Mouse (Mus musculus) neural tube, embryonic 15.5 days (tissue): Measurements from ENCODE around the gene Pakap. TPM values are rescaled to one million over a fixed set of nuclear protein-coding genes. Genes with fewer than 3 reads are reported as not detected.

Experiments used
- ATAC-seq: fragments of 200-750 bp; cut with Nextera tagmentation; 2 replicates; pipeline ENCODE4 v1.8.0; 2017; ENCODE audit warnings: mild to moderate bottlenecking, moderate TSS enrichment, moderate library complexity; ENCODE audit not compliant: low FRiP score
- H3K27ac ChIP-seq: fragments of 300-500 bp; sonication (generic); replicated peaks from 2 replicates; pipeline ENCODE4 v1.5.1; 2015; ENCODE audit warnings: mild to moderate bottlenecking, inconsistent platforms
- H3K27me3 ChIP-seq: fragments of 300-500 bp; sonication (generic); replicated peaks from 2 replicates; pipeline ENCODE4 v1.6.1; 2015; ENCODE audit warnings: inconsistent platforms
- H3K36me3 ChIP-seq: fragments of 300-500 bp; sonication (generic); 2 replicates; pipeline ENCODE4 v1.6.1; 2015; ENCODE audit warnings: inconsistent platforms
- H3K4me1 ChIP-seq: fragments of 300-500 bp; sonication (generic); 2 replicates; pipeline ENCODE4 v1.6.1; 2015; ENCODE audit warnings: inconsistent platforms
- H3K4me2 ChIP-seq: fragments of 300-500 bp; sonication (generic); 2 replicates; pipeline ENCODE4 v1.6.1; 2015; ENCODE audit warnings: inconsistent platforms, mild to moderate bottlenecking, moderate library complexity
- H3K4me3 ChIP-seq: fragments of 300-500 bp; sonication (generic); replicated peaks from 2 replicates; pipeline ENCODE4 v1.5.1; 2015; ENCODE audit warnings: mild to moderate bottlenecking, inconsistent platforms
- H3K9ac ChIP-seq: fragments of 300-500 bp; sonication (generic); replicated peaks from 2 replicates; pipeline ENCODE4 v1.6.1; 2015; ENCODE audit warnings: mild to moderate bottlenecking, inconsistent platforms
- H3K9me3 ChIP-seq: fragments of 300-500 bp; sonication (generic); replicated peaks from 2 replicates; pipeline ENCODE4 v1.6.1; 2016; ENCODE audit warnings: inconsistent platforms
- WGBS: fragments of 180-500 bp; shearing (Covaris S2); methylation state at CpG from one replicate; pipeline ENCODE4 v1.1.7; 2015; ENCODE audit warnings: mixed read lengths; 5-methylcytosine and 5-hydroxymethylcytosine counted together
- polyA plus RNA-seq: library from polyadenylated mRNA; unstranded; fragments of >200 nt; fragmentation: Nextera tagmentation; extraction: Ambion mirVana; gene quantifications from 2 replicates; pipeline ENCODE4 v1.2.1, GENCODE M21; 2015

The Pakap gene
- polyA plus RNA-seq, 1 experiment from 2014 or later: 10.4 TPM

DNA sequence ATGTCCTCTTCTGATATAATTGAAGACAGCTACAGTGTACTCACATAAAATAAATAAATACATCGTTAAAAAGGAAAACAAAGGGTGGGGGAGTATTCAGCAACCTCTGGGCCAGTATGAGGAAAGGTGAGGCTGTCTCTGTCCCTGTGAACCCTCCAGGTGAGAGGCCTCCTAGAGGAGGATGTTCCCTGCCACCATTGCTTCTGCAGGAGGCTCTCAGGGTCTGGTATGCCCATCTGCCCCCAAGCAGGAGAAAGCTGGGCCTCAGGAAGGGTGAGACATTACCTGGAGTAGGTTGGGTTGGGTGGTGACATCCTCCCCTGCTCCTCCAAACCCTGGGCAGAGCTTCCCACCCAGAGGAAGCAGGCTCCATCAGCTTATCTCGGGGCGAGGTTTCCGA, 182.7 kb downstream of the Pakap start:
- 68% methylated on average over 4 of the region's 4 CpGs for WGBS
- H3K9me3 ChIP-seq: no peaks in the 10 kb centered on the region
- no peak for ATAC-seq

DNA sequence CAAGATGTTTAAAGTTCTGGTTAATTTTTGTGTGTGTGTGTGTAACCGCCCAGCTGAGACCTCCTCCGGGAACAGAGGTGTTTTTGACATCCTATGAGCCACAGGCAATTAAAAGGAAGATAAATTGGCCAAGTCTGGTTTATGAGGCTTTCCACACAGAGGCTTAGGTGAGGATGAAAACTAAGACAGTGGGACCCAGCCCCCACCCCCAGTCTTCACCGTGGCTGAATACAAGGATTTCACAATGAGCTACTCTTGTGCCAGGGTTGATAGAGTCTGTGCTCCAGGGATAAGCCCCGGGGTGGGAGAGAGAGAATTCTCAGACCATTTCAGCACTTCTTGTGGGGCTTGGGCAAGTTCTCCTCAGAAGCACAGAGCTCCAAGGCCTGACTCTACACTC, 183.1 kb downstream of the Pakap start:
- Histone ChIP-seq H3K9me3 (no peaks in the 10 kb centered on the region), H3K9ac (no peak overlapping the region), H3K36me3 (no peaks in the 10 kb centered on the region), H3K27me3 (no peaks in the 10 kb centered on the region), H3K4me1 (no peaks in the 10 kb centered on the region), H3K27ac (no peak overlapping the region), H3K4me3 (no peak overlapping the region), H3K4me2 (no peak overlapping the region)
- 63% methylated on average over 4 of the region's 4 CpGs for WGBS
- ATAC-seq: no peak

More for the DNA sequence above, 182.7 kb downstream of the Pakap start:
- no peaks in the 10 kb centered on the region for H3K36me3 ChIP-seq
- no peaks in the 10 kb centered on the region for H3K4me1 ChIP-seq
- no peaks in the 10 kb centered on the region for H3K27me3 ChIP-seq
- no peak overlapping the region for H3K4me2 ChIP-seq
- no peak overlapping the region for H3K27ac ChIP-seq
- H3K4me3 ChIP-seq: no peak overlapping the region
- no peak overlapping the region for H3K9ac ChIP-seq

DNA sequence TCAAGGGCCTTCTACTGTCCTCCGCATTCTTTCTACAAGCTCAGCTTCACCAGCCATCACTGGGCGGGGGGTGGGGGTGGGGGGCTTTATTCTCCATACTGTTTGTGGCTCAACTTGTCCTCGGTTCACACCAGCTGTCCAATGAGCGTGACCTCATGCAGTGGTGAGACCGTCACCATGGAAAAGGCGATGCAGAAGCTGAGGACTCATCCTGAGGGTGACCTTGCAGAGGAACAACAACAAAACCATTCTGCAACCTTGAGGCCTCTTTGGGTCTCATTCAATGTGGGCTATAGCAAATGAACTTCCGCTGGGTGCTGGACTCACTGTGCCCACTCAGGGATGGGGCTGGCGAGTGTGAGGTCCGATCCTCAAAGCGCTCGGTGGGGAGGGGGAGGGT, 183.6 kb downstream of the Pakap start:
- no peaks in the 10 kb centered on the region for H3K4me1 ChIP-seq
- H3K9me3 ChIP-seq: no peaks in the 10 kb centered on the region
- ATAC-seq: no peak
- no peak overlapping the region for H3K4me2 ChIP-seq
- no peak overlapping the region for H3K9ac ChIP-seq
- H3K36me3 ChIP-seq: no peaks in the 10 kb centered on the region
- H3K27ac ChIP-seq: no peak overlapping the region
- 84% methylated on average over 11 of the region's 11 CpGs for WGBS
- no peak overlapping the region for H3K4me3 ChIP-seq
- H3K27me3 ChIP-seq: no peaks in the 10 kb centered on the region

DNA sequence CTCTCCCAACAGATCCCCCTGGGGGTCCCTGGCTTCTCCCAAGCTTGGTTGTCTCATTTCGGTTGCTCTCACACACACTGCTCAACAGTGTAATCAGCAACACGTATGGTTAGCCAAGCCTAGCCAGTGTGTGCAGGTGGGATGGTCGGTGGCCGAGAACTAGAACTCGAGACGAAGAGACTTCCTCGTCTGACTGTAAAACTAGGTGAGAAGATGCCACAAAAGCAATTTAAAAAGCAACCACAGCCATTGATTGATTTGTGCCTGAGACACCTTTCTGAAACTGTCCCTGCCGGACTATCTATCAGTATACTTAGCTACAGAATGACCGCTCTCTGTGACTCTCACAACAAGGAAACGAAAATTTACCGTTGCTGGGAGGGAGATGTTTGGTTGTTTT, 187.1 kb downstream of the Pakap start:
- H3K4me3 ChIP-seq: no peak overlapping the region
- H3K9ac ChIP-seq: no peak overlapping the region
- WGBS: 89% methylated on average over 11 of the region's 11 CpGs
- no peaks in the 10 kb centered on the region for H3K9me3 ChIP-seq
- no peak overlapping the region for H3K4me2 ChIP-seq
- no peak overlapping the region for H3K27ac ChIP-seq
- ATAC-seq: no peak
- no peaks in the 10 kb centered on the region for H3K36me3 ChIP-seq
- H3K4me1 ChIP-seq: peaks cover 5% of the 10 kb centered on the region; the same call in 1 of the 2 replicates
- no peaks in the 10 kb centered on the region for H3K27me3 ChIP-seq

DNA sequence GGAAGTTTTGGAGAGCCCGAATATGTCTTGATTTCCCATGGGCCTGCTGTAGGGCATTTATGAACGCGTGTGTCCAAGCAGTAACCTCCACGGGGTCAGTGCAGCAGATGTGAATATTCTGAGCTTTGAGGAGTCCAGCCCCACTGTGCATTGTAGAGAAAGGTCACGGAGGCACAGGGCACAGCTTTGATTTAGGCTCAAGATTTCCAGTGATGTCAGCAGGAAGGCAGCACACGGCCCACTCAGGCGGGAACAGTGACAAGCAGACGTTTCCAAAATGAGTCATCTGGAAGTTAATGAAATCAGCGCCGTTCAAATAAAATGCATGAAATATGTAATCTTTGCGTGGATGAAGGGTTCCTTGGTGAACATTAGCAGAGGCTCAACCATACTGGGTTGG, 190.0 kb downstream of the Pakap start:
- WGBS: 53% methylated on average over 11 of the region's 11 CpGs
- Histone ChIP-seq H3K4me1 (peaks cover 5% of the 10 kb centered on the region; the same call in 1 of the 2 replicates), H3K4me3 (no peak overlapping the region), H3K27ac (no peak overlapping the region), H3K9me3 (no peaks in the 10 kb centered on the region), H3K27me3 (no peaks in the 10 kb centered on the region), H3K36me3 (no peaks in the 10 kb centered on the region), H3K9ac (no peak overlapping the region), H3K4me2 (no peak overlapping the region)
- ATAC-seq: no peak

DNA sequence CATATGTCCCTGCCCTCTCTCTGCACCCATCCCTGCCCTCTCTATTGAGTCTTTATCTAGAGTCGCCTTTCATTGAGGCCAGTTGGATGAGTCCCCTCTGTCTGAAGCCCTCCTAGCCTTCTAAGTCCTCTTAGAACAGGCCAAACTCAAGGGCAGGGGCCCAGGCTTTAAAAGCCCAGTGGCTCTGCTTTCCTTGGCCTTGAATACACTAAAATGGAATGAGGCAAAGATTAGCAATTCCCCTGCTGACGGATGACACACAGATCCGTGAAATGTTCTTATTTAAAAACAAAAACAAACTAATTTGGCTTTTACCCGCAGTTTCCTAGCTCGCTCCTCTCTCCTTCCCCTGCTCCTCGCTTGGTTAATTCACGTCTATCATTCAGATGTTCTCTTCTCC, 194.4 kb downstream of the Pakap start:
- Histone ChIP-seq H3K4me3 (no peak overlapping the region), H3K4me1 (peaks cover 5% of the 10 kb centered on the region; the same call in 1 of the 2 replicates), H3K9ac (no peak overlapping the region), H3K27ac (no peak overlapping the region), H3K27me3 (no peaks in the 10 kb centered on the region), H3K4me2 (no peak overlapping the region), H3K36me3 (no peaks in the 10 kb centered on the region), H3K9me3 (no peaks in the 10 kb centered on the region)
- ATAC-seq: no peak
- 67% methylated on average over 7 of the region's 7 CpGs for WGBS

DNA sequence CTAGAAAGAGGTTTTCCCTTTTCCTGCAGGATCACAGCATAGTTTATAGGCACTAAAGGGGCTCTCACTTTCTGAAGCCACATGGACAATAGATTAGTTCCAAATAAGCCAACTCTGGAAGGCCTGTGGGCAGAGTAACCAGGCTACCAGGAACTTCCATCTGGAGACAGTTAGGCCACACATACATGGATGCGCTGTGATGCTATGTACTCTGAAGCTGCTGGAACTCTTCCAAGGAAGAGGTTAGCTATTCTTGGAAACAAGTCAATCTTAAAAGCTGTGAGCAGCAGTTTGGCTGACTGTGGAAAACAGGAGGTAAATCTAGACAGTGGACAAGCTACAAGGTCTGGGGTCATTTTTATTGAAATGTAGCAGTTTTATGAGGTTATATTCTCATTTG, 196.4 kb downstream of the Pakap start:
- Histone ChIP-seq H3K4me2 (no peak overlapping the region), H3K4me1 (no peaks in the 10 kb centered on the region), H3K9me3 (no peaks in the 10 kb centered on the region), H3K4me3 (no peak overlapping the region), H3K27me3 (no peaks in the 10 kb centered on the region), H3K36me3 (no peaks in the 10 kb centered on the region), H3K27ac (peak overlapping the region; percentile 61), H3K9ac (no peak overlapping the region)
- 47% methylated on average over 1 of the region's 1 CpGs for WGBS
- ATAC-seq: no peak; the same call in 1 of the 2 replicates

DNA sequence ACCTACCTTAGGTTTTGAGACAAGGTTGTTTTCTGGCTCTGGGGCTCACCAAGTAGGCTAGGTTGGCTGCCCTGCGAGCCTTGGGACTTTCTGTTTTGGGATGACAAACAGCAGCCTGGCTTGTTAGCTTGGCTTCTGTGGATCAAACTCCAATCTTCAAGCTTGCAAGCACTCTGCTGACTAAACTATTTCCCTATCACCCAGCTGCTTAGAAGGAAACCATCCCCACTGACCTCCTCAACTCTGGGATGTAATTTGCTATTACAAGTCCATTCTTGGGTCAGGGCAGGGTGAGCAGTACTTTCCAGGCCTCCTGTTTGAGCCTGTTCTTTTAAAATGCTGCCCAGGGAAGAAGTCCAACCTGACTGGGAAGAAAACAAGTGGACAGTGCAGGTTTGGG, 196.9 kb downstream of the Pakap start:
- no peak for ATAC-seq
- H3K4me3 ChIP-seq: no peak overlapping the region
- H3K27me3 ChIP-seq: no peaks in the 10 kb centered on the region
- peak overlapping the region; percentile 61 for H3K27ac ChIP-seq
- no peaks in the 10 kb centered on the region for H3K4me1 ChIP-seq
- H3K9me3 ChIP-seq: no peaks in the 10 kb centered on the region
- WGBS: 85% methylated on average over 1 of the region's 1 CpGs
- no peak overlapping the region for H3K9ac ChIP-seq
- no peak overlapping the region for H3K4me2 ChIP-seq
- H3K36me3 ChIP-seq: no peaks in the 10 kb centered on the region

DNA sequence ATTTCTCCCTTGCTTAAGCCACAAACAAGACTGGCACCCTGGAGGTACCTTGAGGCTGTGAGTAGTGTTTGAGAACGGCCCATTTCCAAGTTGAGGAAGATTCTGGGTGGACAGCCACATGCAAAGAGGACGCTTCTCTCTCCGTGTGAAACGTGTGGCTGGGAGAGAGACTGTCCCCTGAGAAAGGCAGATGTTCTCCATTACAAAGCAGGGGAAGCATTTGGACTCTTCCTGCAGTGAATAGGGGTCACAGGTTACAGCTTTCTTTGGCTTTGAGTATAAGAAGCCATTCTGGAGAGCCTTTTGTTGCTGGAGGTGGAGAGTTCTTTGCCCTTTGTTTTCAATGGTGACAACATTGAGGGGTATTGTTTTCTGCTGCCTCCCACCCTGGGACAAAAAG, 197.8 kb downstream of the Pakap start:
- no peak overlapping the region for H3K4me2 ChIP-seq
- H3K9me3 ChIP-seq: no peaks in the 10 kb centered on the region
- H3K27ac ChIP-seq: no peak overlapping the region
- ATAC-seq: no peak
- H3K36me3 ChIP-seq: no peaks in the 10 kb centered on the region
- WGBS: 13% methylated on average over 4 of the region's 4 CpGs
- no peak overlapping the region for H3K4me3 ChIP-seq
- no peaks in the 10 kb centered on the region for H3K4me1 ChIP-seq
- H3K9ac ChIP-seq: no peak overlapping the region
- H3K27me3 ChIP-seq: no peaks in the 10 kb centered on the region

DNA sequence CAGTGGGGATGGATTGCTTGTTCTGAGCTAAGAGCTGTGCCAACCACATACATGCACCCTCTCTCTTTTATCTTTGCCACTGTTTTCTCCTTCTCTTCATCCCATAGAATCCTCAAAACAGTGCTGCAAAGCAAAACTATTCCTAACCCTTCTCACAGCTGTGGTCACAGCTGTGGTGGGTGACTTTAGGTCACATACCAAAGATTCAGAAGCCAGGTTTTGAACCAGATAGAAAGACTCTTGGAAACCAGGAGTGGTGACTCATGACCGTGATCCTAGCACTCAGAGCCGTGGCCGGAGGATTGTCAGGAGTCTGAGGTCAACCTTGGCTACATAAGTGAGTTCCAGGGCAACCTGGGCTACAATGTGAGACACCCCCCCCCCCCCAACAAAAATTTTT, 201.0 kb downstream of the Pakap start:
- no peak overlapping the region for H3K4me2 ChIP-seq
- no peaks in the 10 kb centered on the region for H3K36me3 ChIP-seq
- no peaks in the 10 kb centered on the region for H3K4me1 ChIP-seq
- H3K9ac ChIP-seq: no peak overlapping the region
- no peaks in the 10 kb centered on the region for H3K27me3 ChIP-seq
- WGBS: 84% methylated on average over 3 of the region's 3 CpGs
- ATAC-seq: no peak
- no peaks in the 10 kb centered on the region for H3K9me3 ChIP-seq
- H3K27ac ChIP-seq: no peak overlapping the region
- no peak overlapping the region for H3K4me3 ChIP-seq

DNA sequence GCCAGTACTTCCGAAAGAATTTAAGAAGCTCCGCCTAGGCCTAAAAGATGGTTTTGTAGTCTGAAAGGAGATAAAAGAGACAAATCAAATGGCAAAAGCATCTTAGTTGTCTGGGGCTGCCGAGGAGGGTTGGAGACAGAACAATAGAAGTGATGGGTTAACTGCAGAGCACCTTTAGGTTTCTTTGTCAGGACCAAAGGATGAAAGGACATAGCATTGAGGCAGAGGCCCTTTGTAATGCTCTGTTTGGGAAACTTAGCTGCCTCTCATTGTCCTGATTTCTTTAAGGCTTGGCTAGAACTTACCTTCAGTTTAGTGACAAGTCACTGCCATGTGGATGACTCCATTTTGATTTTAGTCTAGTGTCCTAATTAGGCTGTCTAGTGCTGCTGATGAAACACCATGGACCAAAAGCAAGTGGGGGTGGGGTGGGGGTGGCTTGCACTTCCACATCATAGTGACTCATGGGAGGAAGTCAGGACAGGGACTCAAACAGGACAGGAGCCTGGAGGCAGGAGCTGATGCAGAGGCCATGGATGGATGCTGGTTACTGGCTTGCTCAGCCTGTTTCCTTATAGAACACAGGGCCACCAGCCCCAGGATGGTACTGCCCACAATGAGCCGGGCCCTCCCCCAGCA, 202.3 kb downstream of the Pakap start:
- H3K4me1 ChIP-seq: no peaks in the 10 kb centered on the region
- H3K9me3 ChIP-seq: no peaks in the 10 kb centered on the region
- H3K4me3 ChIP-seq: no peak overlapping the region
- no peak for ATAC-seq
- no peaks in the 10 kb centered on the region for H3K27me3 ChIP-seq
- H3K36me3 ChIP-seq: no peaks in the 10 kb centered on the region
- H3K9ac ChIP-seq: no peak overlapping the region
- WGBS: 53% methylated on average over 4 of the region's 4 CpGs
- H3K4me2 ChIP-seq: no peak overlapping the region
- no peak overlapping the region for H3K27ac ChIP-seq

DNA sequence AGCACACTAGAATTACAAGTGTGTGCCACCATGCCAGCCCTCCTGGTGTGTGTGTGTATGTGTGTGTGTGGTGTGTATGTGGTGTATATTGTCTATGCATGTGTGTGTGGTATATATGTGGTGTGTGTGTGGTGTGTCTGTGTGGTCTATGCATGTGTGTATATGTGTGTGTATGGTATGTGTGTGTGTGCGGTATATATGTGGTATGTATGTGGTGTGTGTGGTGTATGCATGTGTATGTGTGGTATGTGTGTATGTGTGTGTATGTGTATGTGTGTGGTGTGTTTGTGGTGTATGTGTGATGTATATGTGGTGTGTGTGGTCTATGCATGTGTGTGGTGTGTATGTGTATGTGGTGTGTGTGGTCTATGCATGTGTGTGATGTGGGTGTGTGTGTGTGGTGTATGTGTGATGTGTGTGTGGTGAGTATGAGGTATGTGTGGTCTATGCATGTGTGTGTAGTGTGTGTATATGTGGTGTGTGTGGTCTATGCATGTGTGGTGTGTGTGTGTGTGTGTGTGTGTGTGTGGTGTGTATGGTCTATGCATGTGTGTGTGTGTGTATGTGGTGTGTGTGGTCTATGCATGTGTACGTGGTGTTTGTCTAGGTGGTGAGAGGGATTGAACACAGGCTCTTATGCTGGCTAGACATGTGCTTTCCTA, 203.7 kb downstream of the Pakap start:
- Histone ChIP-seq H3K36me3 (no peaks in the 10 kb centered on the region), H3K9ac (no peak overlapping the region), H3K27me3 (no peaks in the 10 kb centered on the region), H3K4me1 (no peaks in the 10 kb centered on the region), H3K9me3 (no peaks in the 10 kb centered on the region), H3K4me3 (no peak overlapping the region), H3K27ac (no peak overlapping the region), H3K4me2 (no peak overlapping the region)
- 93% methylated on average over 2 of the region's 2 CpGs for WGBS
- ATAC-seq: no peak
